Mouse (Mus musculus): Measurements from ENCODE around the gene Cep19.

Gene Cep19

GRCm38 (mm10) chr16:32107342-32108045, 7.9 kb downstream of the Cep19 start:
- no peak for DNase-seq (ENCODE audit: low spot score)

- no peak for DNase-seq (ENCODE audit: low spot score)
Measured at GRCm38 (mm10) chr16:32108170-32108569, 8.6 kb downstream of the Cep19 start.

- DNase-seq (ENCODE audit: low spot score): no peak
Measured at GRCm38 (mm10) chr16:32108578-32108977, 9.0 kb downstream of the Cep19 start.

- no peak for DNase-seq (ENCODE audit: low spot score)
Measured at GRCm38 (mm10) chr16:32110951-32111699, 11.5 kb downstream of the Cep19 start.

GRCm38 (mm10) chr16:32113541-32114218, 14.1 kb downstream of the Cep19 start:
- no peak for DNase-seq (ENCODE audit: low spot score)

- DNase-seq (ENCODE audit: low spot score): no peak
Measured at GRCm38 (mm10) chr16:32114406-32114805, 14.8 kb downstream of the Cep19 start.

- peak; percentile 87 for DNase-seq (ENCODE audit: low spot score)
Measured at GRCm38 (mm10) chr16:32114968-32115695, 15.5 kb downstream of the Cep19 start.

GRCm38 (mm10) chr16:32115781-32116180, 16.2 kb downstream of the Cep19 start:
- no peak for DNase-seq (ENCODE audit: low spot score)

GRCm38 (mm10) chr16:32116186-32116585, 16.6 kb downstream of the Cep19 start:
- DNase-seq (ENCODE audit: low spot score): no peak

GRCm38 (mm10) chr16:32120454-32120853, 20.9 kb downstream of the Cep19 start:
- DNase-seq (ENCODE audit: low spot score): no peak

GRCm38 (mm10) chr16:32124020-32124419, 24.4 kb downstream of the Cep19 start:
- DNase-seq (ENCODE audit: low spot score): no peak

- no peak for DNase-seq (ENCODE audit: low spot score)
Measured at GRCm38 (mm10) chr16:32124444-32125335, 25.1 kb downstream of the Cep19 start.

- no peak for DNase-seq (ENCODE audit: low spot score)
Measured at GRCm38 (mm10) chr16:32125364-32125763, 25.8 kb downstream of the Cep19 start.

- DNase-seq (ENCODE audit: low spot score): no peak
Measured at GRCm38 (mm10) chr16:32127046-32127445, 27.4 kb downstream of the Cep19 start.

GRCm38 (mm10) chr16:32129449-32130189, 30.0 kb downstream of the Cep19 start:
- DNase-seq (ENCODE audit: low spot score): no peak

GRCm38 (mm10) chr16:32130190-32130826, 30.7 kb downstream of the Cep19 start:
- peak; percentile 22 for DNase-seq (ENCODE audit: low spot score)

GRCm38 (mm10) chr16:32133148-32133547, 33.5 kb downstream of the Cep19 start:
- no peak for DNase-seq (ENCODE audit: low spot score)

- no peak for DNase-seq (ENCODE audit: low spot score)
Measured at GRCm38 (mm10) chr16:32135842-32136357, 36.3 kb downstream of the Cep19 start.

GRCm38 (mm10) chr16:32138954-32139353, 39.4 kb downstream of the Cep19 start:
- no peak for DNase-seq (ENCODE audit: low spot score)

- no peak for DNase-seq (ENCODE audit: low spot score)
Measured at GRCm38 (mm10) chr16:32143766-32144165, 44.2 kb downstream of the Cep19 start.
